Mouse (Mus musculus) embryo, embryonic 10.5 days (tissue): Measurements from ENCODE around the gene Rhot1.

Experiments
- DNase-seq: peaks from one replicate; pipeline ENCODE4 v3.0.0-alpha.2; 2015; ENCODE audit warnings: low spot score

Gene Rhot1

DNA sequence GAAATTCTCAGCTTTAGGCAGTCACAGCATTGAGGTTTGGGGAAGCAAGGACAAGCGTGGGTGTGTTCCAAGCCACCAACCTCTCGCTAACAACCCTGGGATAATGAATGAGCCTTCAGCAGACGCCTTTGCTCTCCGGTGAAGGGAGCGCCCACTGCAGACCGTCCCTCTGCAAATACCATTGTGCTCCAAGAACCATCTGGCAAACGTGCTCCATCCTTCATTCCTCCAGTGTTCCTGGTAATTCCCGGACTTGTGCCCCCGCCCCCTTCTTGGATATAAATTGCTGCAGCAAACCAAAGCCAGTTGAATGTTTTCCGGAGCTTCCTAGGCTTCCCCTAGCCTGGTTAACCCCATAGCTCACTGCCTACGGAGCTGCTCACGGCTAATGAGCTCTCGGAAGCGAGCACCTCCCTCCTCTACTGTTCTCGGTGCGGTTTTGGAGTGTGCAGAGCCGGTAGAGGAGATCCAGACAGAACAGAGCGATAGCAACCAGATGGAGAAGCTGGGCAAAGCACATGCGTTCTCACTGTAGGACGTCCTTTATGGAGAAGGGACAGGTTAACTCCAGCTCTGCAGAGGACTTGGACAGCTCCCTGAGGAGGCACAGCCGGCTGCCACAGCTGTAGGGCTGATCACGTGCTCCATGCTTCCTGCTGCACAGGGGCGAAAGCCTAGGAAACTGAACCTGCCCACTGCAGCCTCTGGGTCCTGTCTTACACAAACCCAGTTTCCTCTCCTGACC, 81.1 kb downstream of the Rhot1 start:
- DNase-seq, result peak; percentile 69

DNA sequence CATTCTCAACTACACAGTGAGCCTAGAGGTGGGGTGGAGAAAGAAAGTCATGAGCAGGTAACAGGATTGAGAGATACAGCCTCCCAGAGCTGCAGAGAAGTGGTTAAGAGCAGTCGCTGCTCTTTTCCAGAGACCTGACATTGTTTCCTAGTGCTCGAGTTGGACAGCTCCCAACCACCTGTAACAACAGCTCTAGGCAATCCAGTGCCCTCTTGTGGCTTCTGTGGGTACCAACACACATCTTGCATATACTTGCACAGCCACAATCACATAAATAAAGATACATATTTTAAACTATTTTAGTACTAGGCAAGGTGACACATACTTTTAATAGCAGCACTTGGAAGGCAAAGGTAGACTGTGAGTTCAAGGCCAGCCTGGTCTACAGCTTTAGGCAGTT, 82.2 kb downstream of the Rhot1 start:
- DNase-seq, result no peak

DNA sequence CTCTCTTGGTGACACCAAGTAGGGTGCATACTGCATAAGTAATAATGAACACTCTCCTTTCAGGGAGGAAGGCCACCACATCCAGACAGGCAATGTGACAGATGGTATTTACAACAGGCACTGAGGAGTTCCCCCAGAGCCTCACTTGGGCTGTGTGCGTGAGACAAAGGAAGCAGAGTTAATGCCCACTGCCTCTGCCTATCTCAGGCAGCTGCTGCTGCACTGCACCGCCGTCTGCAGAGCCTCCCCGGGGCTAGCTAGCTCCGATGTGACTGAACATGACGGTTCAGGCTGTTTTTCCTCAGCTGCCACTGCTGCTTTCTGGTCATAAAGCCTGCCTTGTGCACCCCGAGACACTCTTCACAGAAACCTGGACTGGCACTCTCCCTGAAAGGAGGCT, 83.6 kb downstream of the Rhot1 start:
- DNase-seq, result no peak

DNA sequence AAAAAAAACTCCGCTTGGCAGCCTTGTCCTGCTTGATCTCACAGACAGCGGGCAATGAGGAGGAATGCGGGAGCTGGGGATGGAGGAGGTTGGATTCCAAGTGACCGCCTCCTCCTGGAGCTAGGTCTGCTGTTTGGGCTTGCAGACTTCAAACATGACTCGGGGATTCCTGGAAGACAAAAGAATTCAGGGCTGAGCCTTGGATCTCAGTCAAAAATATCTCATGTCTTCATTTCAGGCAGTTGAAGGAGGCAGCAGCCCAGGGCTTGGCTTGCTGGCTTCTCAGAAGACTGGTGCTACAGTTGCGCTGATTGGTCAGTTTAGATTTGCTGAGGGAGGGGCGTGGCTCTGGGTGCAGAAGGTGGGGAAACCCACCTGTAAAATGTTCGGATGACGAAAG, 86.2 kb downstream of the Rhot1 start:
- DNase-seq, result no peak

DNA sequence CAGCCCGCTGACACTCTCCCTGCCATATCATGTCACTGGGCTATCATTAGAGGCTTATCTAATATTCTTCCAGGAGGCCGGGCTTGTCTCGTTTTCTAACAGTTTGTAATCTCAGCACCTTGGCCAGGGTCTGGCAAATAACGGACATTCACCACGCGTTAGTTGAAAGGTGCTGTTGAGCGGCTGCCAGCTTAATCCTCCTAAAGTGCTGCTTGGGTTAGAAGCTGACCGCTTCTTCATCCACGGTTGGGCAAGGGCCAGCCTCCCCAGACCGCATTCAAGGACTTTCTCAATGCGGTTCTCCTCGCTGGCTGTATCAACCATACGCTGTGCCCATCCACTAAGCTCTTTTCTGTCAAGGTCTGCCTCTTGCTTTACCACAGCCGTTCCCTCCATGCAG, 87.0 kb downstream of the Rhot1 start:
- DNase-seq, result no peak

DNA sequence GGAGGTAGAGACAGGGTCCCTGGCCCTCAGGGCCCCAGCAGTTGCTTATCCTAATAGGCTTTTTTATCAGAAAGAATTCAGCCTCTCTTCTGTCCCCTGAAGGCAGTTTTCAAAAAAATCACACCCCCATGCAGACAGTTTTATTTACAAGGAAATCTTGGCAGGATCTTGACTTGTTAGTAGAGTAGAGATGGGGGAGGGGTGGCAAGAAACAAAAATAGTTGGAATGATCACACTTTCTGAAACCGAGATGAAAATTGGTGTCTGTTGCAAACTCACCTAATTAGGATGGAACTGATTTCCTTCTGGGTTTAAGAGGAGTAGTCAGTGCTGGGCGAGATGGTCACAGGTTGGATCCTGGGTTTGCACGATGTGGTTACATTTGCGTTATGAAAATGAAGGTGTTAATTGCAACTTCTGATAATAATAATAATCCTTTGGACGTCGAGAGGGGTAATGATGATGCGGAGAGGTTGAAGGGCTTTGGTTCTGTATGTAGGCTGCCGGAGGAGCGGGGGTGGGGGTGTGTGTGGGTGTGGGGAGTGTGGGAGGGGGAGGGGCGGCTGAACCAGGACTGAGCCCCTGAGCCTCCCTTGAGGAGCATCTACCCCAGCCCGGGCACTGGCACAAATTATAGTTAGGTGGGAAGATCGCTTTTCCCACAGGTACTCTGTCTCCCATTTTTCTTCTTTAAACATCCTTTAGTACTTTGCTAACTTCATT, 90.9 kb downstream of the Rhot1 start:
- DNase-seq, result no peak

DNA sequence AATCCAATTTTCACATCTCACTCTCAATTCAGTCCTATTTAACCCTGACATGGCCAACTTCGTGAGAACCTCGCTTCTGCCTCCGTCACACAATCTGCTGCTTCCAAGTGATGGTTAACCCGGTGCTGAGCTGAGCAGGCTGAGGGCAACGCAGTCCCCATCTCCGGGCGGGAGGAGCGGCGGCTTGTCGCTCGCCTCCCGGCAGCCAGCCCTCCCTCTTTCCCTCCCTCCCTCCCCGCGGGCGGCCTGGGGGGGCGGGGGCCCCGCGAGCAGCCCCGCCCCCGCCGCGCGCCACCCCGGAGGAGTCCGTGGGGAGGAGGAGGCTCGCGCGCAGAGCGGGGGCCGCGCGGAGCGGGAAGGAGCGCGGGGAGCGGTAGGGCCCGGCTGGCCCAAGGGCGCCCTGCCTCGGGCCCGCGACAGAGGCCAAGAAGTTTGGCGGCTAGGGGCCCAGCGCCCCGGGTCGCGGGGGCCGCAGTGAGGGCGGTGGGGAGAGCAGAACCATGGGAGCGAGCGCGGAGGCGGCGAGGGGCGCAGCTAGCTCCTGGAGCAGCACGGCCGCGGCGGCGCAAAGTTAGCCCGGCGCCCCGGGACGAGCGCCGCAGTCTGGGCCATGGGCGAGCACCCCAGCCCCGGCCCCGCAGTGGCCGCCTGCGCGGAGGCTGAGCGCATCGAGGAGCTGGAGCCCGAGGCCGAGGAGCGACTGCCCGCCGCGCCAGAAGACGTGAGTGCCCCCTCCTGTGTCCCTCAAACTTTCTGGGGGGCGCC, 91.9 kb downstream of the Rhot1 start, which contains the start of gene Rhbdl3:
Gene Rhbdl3, plus strand, starts transcription at position 362 of the 765 bp plus-strand sequence.
- peak; percentile 70 for DNase-seq

DNA sequence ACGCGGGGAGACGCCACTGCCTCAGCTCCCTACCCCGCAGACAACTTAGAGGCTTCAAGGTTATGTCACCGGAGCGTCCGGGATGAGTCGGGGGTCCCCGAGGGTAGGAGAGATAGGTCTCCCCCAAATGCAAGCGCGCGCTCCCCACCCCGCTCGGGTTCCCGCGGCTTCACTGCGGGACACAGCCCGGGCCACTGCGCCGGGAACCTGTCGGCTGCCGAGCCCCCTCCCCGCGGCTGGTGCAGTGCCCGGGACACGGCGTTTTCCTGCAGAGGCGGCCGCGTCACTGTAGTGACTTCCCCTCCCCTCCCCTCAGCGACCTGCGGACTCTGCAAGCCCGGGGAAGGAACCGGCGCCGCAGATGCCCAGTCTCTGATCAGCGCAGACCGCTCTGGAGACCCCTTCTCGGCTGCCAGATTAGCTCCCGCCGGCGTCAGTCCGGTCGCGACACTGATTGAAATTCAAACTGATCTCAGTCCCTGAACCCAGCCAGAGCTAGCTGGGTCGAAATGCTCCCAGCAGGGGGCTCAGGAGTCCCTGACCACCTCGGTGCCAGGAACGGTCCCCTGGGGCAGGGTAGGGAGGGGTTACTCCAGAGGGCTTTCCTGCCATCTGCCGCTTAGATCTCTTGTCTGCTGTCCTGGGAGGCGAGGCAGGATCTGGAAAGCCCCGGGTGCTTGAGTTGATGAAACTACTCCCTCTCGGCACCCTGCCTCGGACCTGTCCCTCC, 92.7 kb downstream of the Rhot1 start:
- peak; percentile 84 for DNase-seq

DNA sequence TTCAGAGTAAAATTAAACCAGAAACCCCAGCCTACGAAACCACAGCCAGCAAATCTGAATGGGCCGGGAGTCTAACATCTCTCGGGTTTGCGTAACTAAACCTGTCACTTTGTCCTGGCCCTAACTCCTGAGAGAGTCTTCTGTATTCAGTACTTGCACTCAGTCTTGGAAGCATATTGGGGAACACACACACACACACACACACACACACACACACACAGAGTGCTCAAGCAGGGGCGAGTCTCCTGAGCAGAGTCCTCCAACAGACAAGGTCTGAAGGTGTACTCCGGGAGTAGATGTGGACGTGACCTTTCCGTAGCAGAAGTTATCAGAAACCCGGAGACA, 93.2 kb downstream of the Rhot1 start:
- no peak for DNase-seq

DNA sequence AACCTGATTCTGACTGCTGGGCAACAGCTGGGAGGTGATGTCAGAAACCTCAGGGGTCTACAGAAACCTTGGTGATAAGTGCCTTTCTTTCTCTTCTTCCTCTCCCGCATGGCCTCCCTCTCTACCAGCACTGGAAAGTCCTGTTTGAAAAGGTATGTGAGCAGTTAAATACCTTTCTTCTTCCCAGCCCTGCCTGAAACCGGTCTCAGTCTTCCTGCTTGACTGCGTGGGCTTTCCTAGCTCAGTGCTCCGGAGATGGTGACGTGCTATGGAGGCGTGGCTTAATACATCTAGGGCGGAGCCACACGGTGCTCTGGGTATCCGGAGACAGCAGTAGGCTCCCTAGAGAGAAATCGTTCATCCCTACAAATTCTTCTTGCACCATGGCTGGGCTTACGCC, 93.7 kb downstream of the Rhot1 start:
- peak; percentile 88 for DNase-seq

DNA sequence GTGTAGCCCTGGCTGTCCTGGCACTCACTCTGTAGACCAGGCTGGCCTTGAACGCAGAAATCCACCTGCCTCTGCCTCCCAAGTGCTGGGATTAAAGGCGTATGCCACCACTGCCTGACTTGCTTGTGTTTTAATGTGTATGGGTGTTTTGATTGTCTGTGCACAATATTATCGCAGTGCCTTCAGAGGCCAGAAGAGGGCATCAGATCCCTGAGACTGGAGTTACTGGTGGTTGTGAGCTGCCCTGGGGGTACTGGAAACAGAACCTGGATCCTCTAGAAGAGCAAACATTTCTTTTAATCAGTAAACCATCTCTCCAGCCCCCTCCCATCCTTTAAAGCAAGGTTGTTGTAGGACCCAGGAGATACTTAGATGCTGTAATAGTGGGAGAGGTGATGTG, 94.9 kb downstream of the Rhot1 start:
- no peak for DNase-seq

DNA sequence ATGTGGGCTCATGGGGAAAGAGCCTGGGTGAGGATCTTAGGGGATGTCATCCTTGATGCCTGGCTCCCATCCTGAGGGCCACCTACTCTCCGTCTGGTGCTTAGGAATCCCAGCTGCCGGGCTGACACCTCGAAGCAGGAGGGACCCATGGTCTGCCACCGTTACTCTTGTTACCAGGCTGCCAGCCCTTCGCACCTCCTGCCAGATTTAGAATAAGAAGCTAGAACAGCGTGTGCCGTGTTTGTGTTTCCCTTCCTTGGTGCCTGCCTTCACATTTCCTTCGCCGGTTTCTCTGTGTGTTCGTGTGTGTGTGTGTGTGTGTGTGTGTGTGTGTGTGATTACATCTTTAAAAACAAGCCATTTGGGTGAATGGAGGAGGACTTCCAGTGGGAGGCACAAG, 96.0 kb downstream of the Rhot1 start:
- DNase-seq, result no peak

DNA sequence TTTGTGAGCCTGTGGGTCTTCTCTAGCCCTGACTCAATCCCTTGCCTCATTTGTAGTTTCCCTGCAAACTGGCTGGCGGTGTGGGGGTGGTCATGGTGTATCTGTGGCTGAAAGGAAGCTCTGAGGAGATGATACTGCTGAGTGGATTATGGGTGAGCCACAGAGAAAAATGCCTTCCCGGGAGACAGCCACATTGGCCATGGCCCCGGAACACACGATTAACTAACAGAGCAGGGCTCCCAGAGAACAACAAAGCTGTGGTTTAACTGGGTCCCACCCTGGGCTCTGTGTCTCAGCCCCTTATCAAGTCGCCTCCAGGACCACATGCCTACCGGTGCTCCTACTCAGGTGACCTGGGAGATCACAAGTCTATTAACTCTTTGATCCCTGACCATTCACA, 99.7 kb downstream of the Rhot1 start:
- DNase-seq, result no peak

DNA sequence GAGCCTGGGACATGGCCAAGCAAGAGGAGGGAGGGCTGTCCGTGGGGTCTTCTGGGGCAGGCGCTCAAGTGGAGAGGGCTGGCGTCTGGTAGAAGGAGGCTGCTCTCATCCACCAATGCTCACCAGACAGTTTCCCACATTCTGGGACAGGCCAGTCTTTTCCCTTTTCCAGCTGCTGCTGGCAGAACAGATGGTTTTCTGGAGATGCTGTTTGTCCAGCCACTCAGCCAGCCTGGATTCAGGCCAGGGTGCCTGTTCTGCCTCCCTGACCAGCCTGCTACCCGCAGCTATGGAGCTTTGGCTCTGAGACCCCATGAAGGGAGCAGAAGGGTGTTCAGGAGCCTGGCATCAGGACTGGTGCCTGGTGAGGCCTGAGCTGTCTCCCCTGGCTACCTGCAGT, 102.5 kb downstream of the Rhot1 start:
- no peak for DNase-seq

DNA sequence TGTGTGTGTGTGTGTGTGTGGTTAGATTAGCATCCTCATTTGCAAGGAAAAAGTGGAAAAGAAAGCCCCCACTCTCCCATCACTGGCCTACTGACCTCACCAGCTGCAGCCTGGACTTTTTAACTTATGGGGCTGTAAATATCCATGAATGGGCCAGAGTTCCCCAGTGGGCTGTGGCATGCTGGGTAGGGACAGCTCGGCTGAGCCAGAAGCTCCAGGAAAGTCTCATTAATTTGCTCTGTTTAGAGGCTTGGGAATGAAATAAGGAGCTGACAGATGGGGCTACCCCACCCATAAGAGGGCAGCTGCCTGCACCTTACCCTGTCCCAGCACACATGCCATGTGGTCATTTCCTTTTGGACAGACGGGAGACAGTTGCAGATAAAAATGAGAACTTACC, 103.2 kb downstream of the Rhot1 start:
- DNase-seq, result peak; percentile 70

DNA sequence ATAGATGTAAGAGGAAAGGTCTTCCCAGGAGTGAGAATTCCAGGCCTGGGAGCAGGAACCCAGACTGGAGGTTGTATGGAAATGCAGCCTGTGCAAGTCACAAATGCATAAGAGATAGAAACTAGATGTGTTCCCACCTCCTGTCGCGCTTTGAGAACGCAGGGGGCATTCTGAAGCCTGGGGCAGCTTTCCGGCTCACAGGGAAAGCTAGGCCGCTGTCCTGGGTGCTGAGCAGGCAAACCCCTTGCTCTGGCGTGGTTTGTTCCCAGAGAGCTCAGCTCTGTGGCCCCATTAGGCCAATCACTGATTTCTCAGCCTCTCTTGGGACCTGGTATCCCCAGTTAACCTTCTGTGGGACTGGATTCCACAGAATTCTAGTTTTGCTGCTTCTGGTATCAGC, 103.7 kb downstream of the Rhot1 start:
- peak; percentile 65 for DNase-seq

DNA sequence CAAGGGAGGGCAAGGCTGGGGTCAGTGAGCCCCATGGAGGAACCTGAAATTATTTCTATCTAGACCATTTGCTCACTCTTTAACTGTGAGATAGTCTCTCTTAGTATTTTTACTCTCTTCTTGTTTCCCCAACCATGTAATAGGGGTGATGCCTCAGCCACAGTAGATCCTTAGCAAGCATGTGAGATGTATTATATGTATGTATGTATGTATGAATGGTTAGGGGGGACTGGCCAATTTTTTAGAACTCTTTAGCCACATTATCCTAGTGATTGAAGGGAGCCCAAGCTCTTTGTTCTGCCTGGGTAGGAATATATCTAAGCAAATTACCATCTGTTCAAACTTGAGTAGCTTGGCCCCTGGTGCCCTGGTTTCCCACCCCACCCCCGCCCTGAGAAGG, 104.6 kb downstream of the Rhot1 start:
- DNase-seq, result no peak

DNA sequence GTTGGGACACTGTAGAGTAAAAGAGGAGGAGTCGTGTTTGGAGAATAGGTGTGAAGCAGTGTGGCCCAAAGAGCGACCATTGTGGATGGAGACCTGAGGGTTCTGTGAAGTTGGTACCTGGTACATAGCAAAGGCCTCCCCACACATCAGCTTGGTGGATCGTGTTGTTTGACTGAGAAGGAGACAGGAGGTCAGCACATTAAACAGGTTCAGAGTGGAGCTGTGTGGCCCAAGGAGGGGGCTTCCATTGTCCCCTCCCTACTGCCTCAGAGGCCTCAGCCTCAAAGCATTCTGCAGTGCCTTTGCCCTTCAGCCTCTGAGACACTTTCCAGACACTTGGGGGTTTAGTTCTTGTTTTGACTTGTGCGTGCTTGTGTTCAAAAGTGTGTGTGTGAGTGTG, 105.1 kb downstream of the Rhot1 start:
- no peak for DNase-seq

DNA sequence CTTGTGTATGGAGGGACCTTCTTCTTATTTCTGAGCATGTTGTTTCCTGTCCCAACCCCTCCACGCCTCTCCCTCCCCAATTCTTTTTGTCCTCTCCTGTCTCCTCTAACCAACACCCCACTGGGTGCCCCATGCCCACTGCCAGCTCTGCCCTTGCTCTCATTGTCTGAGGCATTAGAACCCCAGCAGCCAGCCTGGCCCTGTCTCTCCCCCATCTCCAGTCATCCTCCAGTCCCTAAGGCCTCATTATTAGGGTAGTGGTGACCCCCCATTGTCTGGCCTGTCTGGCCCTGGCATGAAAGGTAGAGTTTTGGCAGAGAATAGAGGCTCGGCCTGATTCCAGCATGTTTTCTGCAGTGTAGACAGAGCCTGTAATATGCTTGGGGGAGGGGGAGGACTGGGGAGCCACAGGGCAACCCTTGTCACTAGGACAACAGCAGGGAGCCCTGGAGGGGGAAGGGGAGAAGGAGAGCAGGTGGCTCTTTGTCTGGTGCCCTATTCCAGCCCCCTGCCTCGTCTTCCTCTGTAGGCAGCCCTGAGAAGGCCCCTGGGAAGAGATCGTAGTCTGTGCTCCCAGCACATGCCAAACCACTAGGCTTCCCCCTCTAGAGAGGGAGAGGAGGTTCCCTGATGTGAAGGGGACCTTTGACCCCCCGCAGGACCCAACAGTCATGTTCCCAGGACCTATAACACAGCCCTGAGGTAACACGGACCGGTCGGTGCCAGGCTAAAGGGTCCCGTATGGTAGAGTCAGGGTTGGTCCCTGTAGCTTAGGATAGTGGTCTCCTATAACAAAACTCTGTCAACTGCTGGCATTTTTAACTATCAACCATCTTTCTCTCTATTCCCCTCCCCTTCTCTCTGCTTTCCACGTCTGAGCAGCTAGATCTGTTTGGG, 107.2 kb downstream of the Rhot1 start:
- DNase-seq, result peak; percentile 57
